Mouse (Mus musculus) ES-E14 (cell line): ENCODE data around the gene Prg2. TPM values are rescaled to one million over a fixed set of nuclear protein-coding genes. Genes with fewer than 3 reads are reported as not detected.
A peak's percentile ranks its signal among the peaks of the same experiment; 100 is the strongest.

ENCODE experiments used
- DNase-seq: peaks from one replicate; pipeline ENCODE4 v3.0.0-alpha.2; 2013; ENCODE audit warnings: low read depth, low spot score
- H3K27ac ChIP-seq: 2 replicates; pipeline ENCODE4 v1.5.1; 2012; ENCODE audit warnings: low read depth, mild to moderate bottlenecking, low read length, moderate library complexity, mixed read lengths; ENCODE audit not compliant: poor library complexity, insufficient read depth, severe bottlenecking
- H3K36me3 ChIP-seq: 2 replicates; pipeline ENCODE4 v1.6.1; 2012; ENCODE audit warnings: mild to moderate bottlenecking, low read length, moderate library complexity, mixed read lengths; ENCODE audit not compliant: control insufficient read depth, poor library complexity, insufficient read depth, severe bottlenecking
- H3K4me1 ChIP-seq, 2 experiments: fragments of 150-350 bp in 1 of 2; sonication (generic) in 1 of 2; 2 replicates each; pipeline ENCODE4 v1.6.1; 2012; ENCODE audit warnings: low read length in 2 of 2, mild to moderate bottlenecking in 1 of 2, mixed read lengths in 1 of 2; ENCODE audit not compliant: control insufficient read depth in 2 of 2, insufficient read depth in 2 of 2, poor library complexity in 1 of 2
- H3K4me3 ChIP-seq, 2 experiments: fragments of 150-350 bp in 1 of 2; sonication (generic) in 1 of 2; 2 replicates each; pipeline ENCODE4 v1.5.1; 2012; ENCODE audit warnings: low read length in 2 of 2, low read depth in 1 of 2, mild to moderate bottlenecking in 1 of 2, mixed read lengths in 1 of 2; ENCODE audit not compliant: insufficient read depth in 1 of 2, poor library complexity in 1 of 2, severe bottlenecking in 1 of 2
- H3K9ac ChIP-seq: 2 replicates; pipeline ENCODE4 v1.6.1; 2012; ENCODE audit warnings: low read depth, mild to moderate bottlenecking, low read length, mixed read lengths; ENCODE audit not compliant: poor library complexity, insufficient read depth, severe bottlenecking
- H3K9me3 ChIP-seq: fragments of 150-350 bp; sonication (generic); 2 replicates; pipeline ENCODE4 v1.6.1; 2012; ENCODE audit warnings: low read depth, mild to moderate bottlenecking, low read length; ENCODE audit not compliant: control insufficient read depth, insufficient read depth
- CHD2 ChIP-seq: IDR thresholded peaks from 2 replicates; pipeline ENCODE4 v1.6.1; 2014; ENCODE audit warnings: mild to moderate bottlenecking, low read depth, low read length, inconsistent platforms
- HCFC1 ChIP-seq: IDR thresholded peaks from 2 replicates; pipeline ENCODE4 v1.6.1; 2012; ENCODE audit warnings: low read length, inconsistent platforms, borderline replicate concordance; ENCODE audit not compliant: insufficient read depth
- MAFK ChIP-seq: IDR thresholded peaks from 2 replicates; pipeline ENCODE4 v1.6.1; 2014; ENCODE audit warnings: mild to moderate bottlenecking, low read depth, low read length, inconsistent platforms; ENCODE audit not compliant: insufficient read depth
- ZC3H11A ChIP-seq: IDR thresholded peaks from 2 replicates; pipeline ENCODE4 v1.6.1; 2012; ENCODE audit warnings: low read depth, mild to moderate bottlenecking, inconsistent platforms, low read length, borderline replicate concordance
- ZNF384 ChIP-seq: IDR thresholded peaks from 2 replicates; pipeline ENCODE4 v1.6.1; 2012; ENCODE audit warnings: low read depth, low read length, inconsistent platforms
- in situ Hi-C, 2 experiments: fragments of 600-800 bp; cut with MboI; formaldehyde crosslinking; loops; one replicate each; pipeline ENCODE4 v1.15.1; 2025; ENCODE audit warnings: low sequenced_read_pairs in 2 of 2, inconsistent platforms in 1 of 2; ENCODE audit not compliant: unreplicated experiment in 2 of 2
- total RNA-seq: library from RNA; depleted of rRNA; stranded (reverse); fragments of 300-350 nt; gene quantifications from 2 replicates; pipeline ENCODE4 v1.2.3, GENCODE M21; 2012

Prg2 gene
- total RNA-seq, 1 experiment = not detected

- peak; percentile 27 for DNase-seq
- Histone ChIP-seq H3K4me3 (no peak overlapping the region), H3K27ac (no peak overlapping the region), H3K9ac (no peak overlapping the region), H3K9me3 (no peaks in the 10 kb centered on the region), H3K4me1 (no peaks in the 10 kb centered on the region), H3K36me3 (no peaks in the 10 kb centered on the region; the same call in 1 of the 2 replicates)
- TF ChIP-seq HCFC1 (no peak), CHD2 (no peak), ZC3H11A (no peak), ZNF384 (no peak), MAFK (no peak)
- in situ Hi-C loops = no loop called here
Observed at GRCm38 (mm10) chr2:84956274-84956673, 24.0 kb upstream of the Prg2 start.

GRCm38 (mm10) chr2:84958588-84959264, 21.5 kb upstream of the Prg2 start:
- Histone ChIP-seq H3K36me3 (no peaks in the 10 kb centered on the region; the same call in 1 of the 2 replicates), H3K9ac (no peak overlapping the region), H3K4me3 (no peak overlapping the region), H3K9me3 (no peaks in the 10 kb centered on the region), H3K4me1 (no peaks in the 10 kb centered on the region), H3K27ac (no peak overlapping the region)
- DNase-seq = no peak
- in situ Hi-C loops = no loop called here
- TF ChIP-seq CHD2 = no peak
- TF ChIP-seq ZNF384 = no peak
- TF ChIP-seq ZC3H11A = no peak
- no peak for TF ChIP-seq MAFK
- no peak for TF ChIP-seq HCFC1

- no peak for TF ChIP-seq ZNF384
- no peak for TF ChIP-seq ZC3H11A
- TF ChIP-seq CHD2 = no peak
- Histone ChIP-seq H3K9me3 (no peaks in the 10 kb centered on the region), H3K4me3 (no peak overlapping the region), H3K36me3 (no peaks in the 10 kb centered on the region), H3K27ac (no peak overlapping the region), H3K4me1 (no peaks in the 10 kb centered on the region), H3K9ac (no peak overlapping the region)
- DNase-seq = no peak
- in situ Hi-C loops = no loop called here
Observed at GRCm38 (mm10) chr2:84961300-84961699, 19.0 kb upstream of the Prg2 start.

GRCm38 (mm10) chr2:84961901-84962300, 18.4 kb upstream of the Prg2 start:
- H3K4me1 ChIP-seq = no peaks in the 10 kb centered on the region
- no peak overlapping the region for H3K4me3 ChIP-seq
- H3K9me3 ChIP-seq = no peaks in the 10 kb centered on the region
- no peaks in the 10 kb centered on the region for H3K36me3 ChIP-seq
- DNase-seq = no peak
- TF ChIP-seq HCFC1 = no peak
- TF ChIP-seq ZNF384 = no peak
- TF ChIP-seq ZC3H11A = no peak
- in situ Hi-C loops = no loop called here
- H3K27ac ChIP-seq = no peak overlapping the region
- no peak overlapping the region for H3K9ac ChIP-seq

- in situ Hi-C loops = no loop called here
- no peak overlapping the region for H3K27ac ChIP-seq
- H3K9me3 ChIP-seq = no peaks in the 10 kb centered on the region
- H3K9ac ChIP-seq = no peak overlapping the region
- no peaks in the 10 kb centered on the region for H3K36me3 ChIP-seq
- no peaks in the 10 kb centered on the region for H3K4me1 ChIP-seq
- no peak for DNase-seq
- TF ChIP-seq HCFC1 (no peak), MAFK (no peak), ZNF384 (no peak), ZC3H11A (no peak), CHD2 (no peak)
- H3K4me3 ChIP-seq = no peak overlapping the region
Observed at GRCm38 (mm10) chr2:84962906-84963507, 17.3 kb upstream of the Prg2 start.
